Mouse (Mus musculus): ENCODE results near the gene Rbbp9.

Rbbp9 gene

GRCm38 (mm10) chr2:144541246-144541645 lies 9.4 kb downstream of the Rbbp9 start:
- H3K27me3 ChIP-seq (ENCODE audit: control insufficient read depth, insufficient read depth, low read length, poor library complexity, severe bottlenecking): no peaks in the 10 kb centered on the region
- peak; percentile 37 for DNase-seq (ENCODE audit: low read depth, low spot score)
- peaks cover 12% of the 10 kb centered on the region for H3K36me3 ChIP-seq (ENCODE audit: control insufficient read depth, insufficient read depth, low read length, poor library complexity, severe bottlenecking)

DNA sequence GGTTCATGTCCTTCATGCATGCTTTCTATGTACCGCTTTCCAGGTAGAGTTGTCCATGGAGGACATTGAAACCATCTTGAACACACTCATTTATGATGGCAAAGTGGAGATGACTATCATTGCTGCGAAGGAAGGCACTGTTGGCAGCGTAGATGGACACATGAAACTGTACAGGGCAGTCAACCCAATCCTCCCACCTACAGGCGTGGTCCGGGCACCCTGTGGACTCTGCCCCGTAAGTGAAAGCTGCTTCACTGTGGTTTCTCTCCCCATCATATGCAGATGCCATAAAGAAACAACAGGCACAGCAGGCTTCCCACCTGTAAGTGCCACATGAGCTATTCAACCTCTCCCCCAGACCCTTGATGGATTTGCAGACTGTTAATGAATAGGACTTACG lies 13.5 kb downstream of the Rbbp9 start:
- no peak for DNase-seq (ENCODE audit: low read depth, low spot score)
- peaks cover 23% of the 10 kb centered on the region for H3K36me3 ChIP-seq (ENCODE audit: control insufficient read depth, insufficient read depth, low read length, poor library complexity, severe bottlenecking)
- H3K27me3 ChIP-seq (ENCODE audit: control insufficient read depth, insufficient read depth, low read length, poor library complexity, severe bottlenecking): no peaks in the 10 kb centered on the region

DNA sequence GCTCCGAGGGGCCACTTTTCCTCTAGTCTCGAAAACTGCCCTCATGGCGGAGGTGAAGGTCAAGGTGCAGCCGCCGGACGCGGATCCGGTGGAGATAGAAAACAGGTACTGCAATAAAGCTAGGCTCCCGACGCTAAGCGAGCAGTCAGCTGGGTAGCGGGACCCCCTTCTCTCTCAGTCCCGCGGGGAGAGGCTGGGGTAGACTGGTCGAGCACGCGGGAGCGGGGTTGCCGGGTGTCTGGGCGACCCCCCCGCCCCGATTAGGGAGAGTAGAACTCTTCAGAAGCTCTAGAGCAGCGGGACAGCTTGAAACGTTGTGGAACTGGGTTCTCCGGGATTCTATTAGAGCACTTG lies 22.9 kb downstream of the Rbbp9 start:
- DNase-seq (ENCODE audit: low read depth, low spot score): no peak
- H3K36me3 ChIP-seq (ENCODE audit: control insufficient read depth, insufficient read depth, low read length, poor library complexity, severe bottlenecking): no peaks in the 10 kb centered on the region
- H3K27me3 ChIP-seq (ENCODE audit: control insufficient read depth, insufficient read depth, low read length, poor library complexity, severe bottlenecking): no peaks in the 10 kb centered on the region

- DNase-seq (ENCODE audit: low read depth, low spot score): peak; percentile 97
- Histone ChIP-seq H3K36me3 (ENCODE audit: control insufficient read depth, insufficient read depth, low read length, poor library complexity, severe bottlenecking) (no peaks in the 10 kb centered on the region), H3K27me3 (ENCODE audit: control insufficient read depth, insufficient read depth, low read length, poor library complexity, severe bottlenecking) (no peaks in the 10 kb centered on the region; the same call in 1 of the 2 replicates)
Measured at GRCm38 (mm10) chr2:144526981-144527820, 23.5 kb downstream of the Rbbp9 start, which contains the start of the genes Dzank1 and Polr3f. Gene Dzank1 (minus strand): TSS chr2:144527414. Gene Polr3f (plus strand): TSS chr2:144527718.

GRCm38 (mm10) chr2:144525856-144526255 lies 24.8 kb downstream of the Rbbp9 start:
- H3K27me3 ChIP-seq (ENCODE audit: control insufficient read depth, insufficient read depth, low read length, poor library complexity, severe bottlenecking): no peaks in the 10 kb centered on the region; the same call in 1 of the 2 replicates
- DNase-seq (ENCODE audit: low read depth, low spot score): peak; percentile 15
- no peaks in the 10 kb centered on the region for H3K36me3 ChIP-seq (ENCODE audit: control insufficient read depth, insufficient read depth, low read length, poor library complexity, severe bottlenecking)

- no peak for DNase-seq (ENCODE audit: low read depth, low spot score)
- no peaks in the 10 kb centered on the region for H3K36me3 ChIP-seq (ENCODE audit: control insufficient read depth, insufficient read depth, low read length, poor library complexity, severe bottlenecking)
- no peaks in the 10 kb centered on the region; the same call in 1 of the 2 replicates for H3K27me3 ChIP-seq (ENCODE audit: control insufficient read depth, insufficient read depth, low read length, poor library complexity, severe bottlenecking)
Measured at GRCm38 (mm10) chr2:144519772-144520171, 30.9 kb downstream of the Rbbp9 start.

- H3K36me3 ChIP-seq (ENCODE audit: control insufficient read depth, insufficient read depth, low read length, poor library complexity, severe bottlenecking): no peaks in the 10 kb centered on the region
- no peaks in the 10 kb centered on the region for H3K27me3 ChIP-seq (ENCODE audit: control insufficient read depth, insufficient read depth, low read length, poor library complexity, severe bottlenecking)
- DNase-seq (ENCODE audit: low read depth, low spot score): no peak
Measured at GRCm38 (mm10) chr2:144514619-144515018, 36.0 kb downstream of the Rbbp9 start.

- DNase-seq (ENCODE audit: low read depth, low spot score): no peak
- no peaks in the 10 kb centered on the region for H3K36me3 ChIP-seq (ENCODE audit: control insufficient read depth, insufficient read depth, low read length, poor library complexity, severe bottlenecking)
Measured at GRCm38 (mm10) chr2:144502134-144502533, 48.5 kb downstream of the Rbbp9 start.

More at GRCm38 (mm10) chr2:144502134-144502533, 48.5 kb downstream of the Rbbp9 start:
- H3K27me3 ChIP-seq (ENCODE audit: control insufficient read depth, insufficient read depth, low read length, poor library complexity, severe bottlenecking): no peaks in the 10 kb centered on the region
